Mouse (Mus musculus): Measurements from ENCODE around the gene Hmga2.

The Hmga2 gene

DNA sequence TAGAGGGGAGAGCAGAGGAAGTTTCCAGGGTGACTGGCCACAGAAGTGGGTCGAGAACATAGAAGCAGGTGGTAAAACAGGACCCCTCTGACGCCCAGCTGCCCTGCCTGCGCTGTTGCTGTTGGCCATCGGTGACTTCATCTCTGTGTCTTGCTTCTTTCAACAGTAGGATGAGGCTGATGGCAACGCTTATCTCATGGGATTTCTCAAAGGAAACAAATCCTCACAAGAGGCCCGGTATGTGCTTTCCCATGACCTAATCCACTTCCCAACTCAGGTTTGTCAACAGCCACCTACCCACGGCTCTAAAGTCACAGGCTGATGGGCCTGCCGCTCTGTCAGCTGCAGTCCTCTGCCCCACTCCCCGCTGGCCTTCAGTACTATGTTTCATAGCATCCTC, 52.3 kb downstream of the Hmga2 start:
- DNase-seq (ENCODE audit: extremely low spot score, low spot score) = no peak

DNA sequence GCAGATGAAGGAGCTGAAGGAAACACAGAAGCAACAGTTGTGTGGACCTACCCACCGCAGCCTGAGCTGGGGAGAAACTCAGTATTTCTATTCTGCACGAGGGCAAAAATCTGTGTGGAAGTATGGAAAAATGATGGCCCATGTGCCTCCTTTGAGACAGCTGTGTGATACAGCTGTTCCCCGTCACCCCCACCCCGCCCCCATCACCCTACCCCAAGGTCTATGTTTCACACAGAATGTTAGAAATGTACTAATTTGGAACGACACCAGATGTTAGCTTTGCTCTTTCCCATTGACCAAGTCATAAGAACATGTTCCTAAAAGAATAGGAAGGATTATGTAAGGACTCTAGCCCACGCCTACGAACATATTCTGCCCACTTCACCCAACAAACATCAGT, 53.0 kb downstream of the Hmga2 start:
- no peak for DNase-seq (ENCODE audit: extremely low spot score, low spot score)

DNA sequence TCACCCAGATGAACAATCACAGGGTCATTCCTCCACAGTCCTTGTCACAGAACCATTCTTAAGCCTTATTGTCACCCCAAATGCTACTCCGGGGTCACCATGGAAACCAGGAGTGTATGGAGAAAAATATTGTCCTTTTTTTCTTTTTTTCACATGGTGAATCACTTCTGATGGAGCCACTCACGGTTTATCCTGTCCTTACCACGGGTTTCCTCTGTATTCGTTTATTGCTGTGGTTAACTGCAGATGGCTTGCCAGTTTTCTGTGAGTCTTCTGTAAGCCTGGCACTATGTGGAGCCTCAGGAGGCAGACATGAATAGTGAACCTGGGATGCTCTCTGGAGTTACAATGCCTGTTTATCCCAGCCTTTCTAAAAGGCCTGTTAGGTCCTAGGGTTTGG, 53.4 kb downstream of the Hmga2 start:
- no peak for DNase-seq (ENCODE audit: extremely low spot score, low spot score)

DNA sequence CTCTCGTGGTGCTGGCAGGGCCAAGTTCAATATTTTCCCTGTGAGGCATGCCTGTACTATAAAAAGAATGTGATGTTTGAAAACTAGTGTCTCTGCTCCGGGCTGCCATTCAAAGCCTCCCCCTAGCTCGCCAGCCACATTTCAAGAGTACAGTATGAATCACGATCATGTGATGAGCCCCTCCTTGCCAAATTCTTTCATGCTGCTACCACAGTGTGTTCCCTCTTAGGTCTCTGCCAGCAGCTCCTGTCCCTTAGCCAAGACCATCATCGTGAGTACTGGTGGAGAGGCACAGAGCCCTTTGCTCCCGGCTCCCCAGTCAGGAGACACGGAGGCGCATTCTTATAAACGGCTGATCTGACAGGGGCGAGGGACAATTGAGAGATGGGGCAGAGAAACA, 54.2 kb downstream of the Hmga2 start:
- DNase-seq (ENCODE audit: extremely low spot score, low spot score) = no peak

DNA sequence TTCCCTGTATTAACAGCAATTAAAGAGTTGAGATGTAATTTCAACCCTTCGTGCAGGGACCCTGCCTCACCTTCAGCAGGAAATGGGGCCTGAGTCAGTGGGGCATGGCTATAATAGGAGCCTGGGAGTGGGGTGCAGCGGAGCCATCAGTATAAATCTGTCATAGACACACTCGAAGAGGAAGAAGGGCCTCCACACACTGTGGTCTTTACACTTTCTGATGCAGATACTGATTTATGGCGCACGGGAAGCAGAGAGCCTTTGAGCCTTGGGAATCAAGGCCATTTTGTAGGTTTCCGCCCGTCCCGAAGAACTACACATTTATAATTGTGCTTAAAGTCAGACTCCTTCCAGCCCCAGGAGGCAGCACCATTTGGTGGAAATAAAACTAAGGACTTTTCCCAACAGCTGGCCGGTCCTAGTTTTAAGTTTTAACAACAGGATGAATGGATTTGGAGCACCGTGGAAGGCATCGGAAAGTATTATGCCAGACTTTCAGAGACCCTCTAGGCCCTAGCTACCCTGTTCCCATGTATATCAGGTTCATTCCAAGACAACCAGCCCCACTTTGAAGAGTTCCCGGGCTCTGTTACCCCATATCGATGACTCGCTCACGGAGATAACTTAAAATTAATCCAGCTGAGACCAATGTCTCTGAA, 55.2 kb downstream of the Hmga2 start:
- peak; percentile 51 for DNase-seq (ENCODE audit: extremely low spot score, low spot score)

DNA sequence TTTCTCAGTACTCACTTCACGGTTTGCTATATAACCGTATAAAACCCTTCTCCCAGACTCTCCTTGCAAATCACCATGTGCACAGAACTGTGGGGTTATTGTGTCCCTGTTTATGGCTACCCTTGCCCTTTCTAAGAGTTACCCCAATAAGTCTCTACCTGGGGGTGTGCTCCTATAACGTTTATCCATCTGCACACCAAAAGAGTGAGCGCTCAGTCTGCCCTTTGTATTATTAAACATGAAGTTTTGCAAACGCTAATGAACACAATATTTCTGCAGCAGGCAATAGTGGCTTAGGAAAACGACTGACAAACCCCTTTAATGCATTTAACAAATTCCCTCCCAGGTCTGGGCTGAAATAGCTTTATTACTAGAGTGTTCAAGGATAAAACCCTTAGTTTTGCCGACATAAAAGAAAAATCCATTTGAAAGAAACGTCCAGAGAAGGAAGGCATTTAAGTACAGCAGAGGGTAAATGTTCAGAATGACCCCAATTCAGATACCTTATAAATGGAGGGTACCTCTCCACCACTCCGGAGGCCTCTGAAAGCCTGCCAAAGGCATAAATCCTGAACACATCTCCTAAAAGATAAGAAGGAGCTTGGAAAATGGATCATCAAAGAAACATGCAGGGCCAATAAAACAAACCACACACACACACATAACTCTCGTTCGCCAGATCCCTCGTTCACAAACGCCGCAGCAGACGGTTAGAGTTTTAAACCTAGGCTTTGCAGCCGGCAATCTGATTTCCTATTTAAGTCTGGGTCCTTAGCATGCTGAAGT, 57.3 kb downstream of the Hmga2 start:
- no peak for DNase-seq (ENCODE audit: extremely low spot score, low spot score)

DNA sequence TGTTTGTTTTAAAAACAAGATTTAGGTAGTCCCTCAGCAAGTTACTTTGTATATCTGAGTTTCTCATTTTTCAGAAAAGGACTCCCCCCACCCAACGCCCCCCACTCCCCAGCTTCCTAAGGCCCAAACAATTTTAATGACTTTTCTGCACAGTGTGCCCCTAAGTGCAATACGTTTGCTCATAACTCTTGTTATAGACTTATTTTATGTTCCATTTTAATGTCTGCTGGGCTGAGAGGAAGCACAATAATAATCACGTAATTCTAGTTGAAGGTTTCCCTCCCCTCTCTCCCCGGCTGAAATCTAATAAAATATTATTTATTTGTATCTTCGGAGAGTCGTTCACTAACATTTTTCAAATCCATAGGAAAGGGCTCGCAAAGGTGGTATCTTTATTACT, 58.1 kb downstream of the Hmga2 start:
- DNase-seq (ENCODE audit: extremely low spot score, low spot score) = no peak

DNA sequence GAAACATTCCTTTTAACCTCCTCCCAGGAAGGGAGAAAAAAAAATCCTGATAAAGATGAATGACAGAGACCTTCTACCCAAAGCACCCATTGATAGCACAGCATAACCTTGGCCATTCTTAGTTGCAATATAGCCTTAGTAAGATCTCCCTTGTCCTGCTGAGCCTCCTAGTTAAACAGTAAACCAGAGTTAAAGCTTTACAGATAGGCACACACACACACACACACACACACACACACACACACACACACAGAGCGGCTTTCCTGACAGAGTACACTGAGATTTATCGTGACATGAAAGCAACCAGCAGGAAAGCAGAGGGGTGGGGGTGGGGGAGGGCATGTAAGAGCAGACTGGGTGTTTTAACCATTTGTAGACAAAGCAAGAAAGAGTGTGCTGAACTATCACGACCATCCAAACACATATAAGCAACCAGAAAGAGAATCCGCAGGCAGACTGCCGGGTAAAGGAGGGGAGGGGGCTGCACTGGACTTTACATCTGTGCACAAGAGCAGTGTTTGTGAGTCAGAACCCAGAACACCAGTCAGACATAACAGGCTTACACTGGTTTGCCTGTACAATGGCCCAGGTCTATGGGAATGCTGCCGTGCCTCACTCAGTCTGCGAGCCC, 58.7 kb downstream of the Hmga2 start:
- peak; percentile 71 for DNase-seq (ENCODE audit: extremely low spot score, low spot score)

DNA sequence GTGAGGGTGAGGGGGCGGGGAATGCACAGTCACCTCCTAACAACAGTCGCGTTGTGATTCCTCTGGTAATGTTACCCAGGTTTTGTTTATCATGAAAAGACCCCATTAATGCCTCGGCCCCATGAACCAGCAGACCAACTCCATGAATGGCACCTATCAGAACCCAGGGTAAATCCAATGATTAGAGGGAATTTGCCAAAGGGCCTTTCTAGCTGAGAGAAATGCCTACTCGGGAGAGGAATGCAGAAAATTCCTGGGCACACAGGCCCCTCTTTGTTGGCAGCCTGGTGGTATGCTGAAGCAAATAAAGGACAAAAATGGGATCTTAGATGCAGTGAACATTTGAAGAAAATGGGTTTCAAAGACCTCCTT, 59.2 kb downstream of the Hmga2 start:
- no peak for DNase-seq (ENCODE audit: extremely low spot score, low spot score)

DNA sequence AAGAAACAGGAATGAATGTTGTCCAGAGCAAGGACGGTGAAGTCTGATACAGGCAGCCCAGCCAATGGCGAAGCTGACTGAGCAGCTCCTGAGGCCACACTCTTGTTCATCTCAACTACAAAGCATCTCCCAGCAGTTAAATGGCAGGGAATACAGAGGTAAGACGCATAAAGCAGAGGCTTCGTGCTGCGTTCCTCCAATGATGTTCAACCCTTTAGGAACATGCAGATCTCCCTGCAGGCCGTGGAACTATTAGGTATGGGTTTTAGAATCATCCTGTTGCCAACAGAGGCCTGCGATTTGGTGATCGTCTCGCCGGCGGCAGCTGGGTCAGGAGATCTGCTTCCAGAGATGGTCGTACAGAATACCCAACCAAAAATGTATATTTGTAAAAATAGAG, 59.6 kb downstream of the Hmga2 start:
- DNase-seq (ENCODE audit: extremely low spot score, low spot score) = no peak

DNA sequence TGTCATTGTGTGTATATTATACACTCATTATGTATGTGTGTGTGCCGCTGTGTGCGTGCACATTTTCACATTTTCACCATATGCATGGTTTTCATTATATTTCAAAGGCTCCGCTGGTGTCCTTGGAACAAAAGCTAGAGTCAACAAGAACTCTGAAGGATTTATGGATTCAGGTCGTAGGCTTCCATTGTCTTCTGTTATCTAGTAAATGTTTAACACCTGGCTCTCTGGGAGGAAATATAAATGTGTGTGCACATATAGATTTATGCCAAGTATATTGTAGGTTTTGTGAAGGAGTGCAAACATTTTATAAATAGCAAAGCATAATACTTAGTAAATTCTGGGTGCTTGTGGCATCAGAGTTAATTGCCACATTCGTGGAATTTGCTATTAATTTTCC, 64.1 kb downstream of the Hmga2 start:
- DNase-seq (ENCODE audit: extremely low spot score, low spot score) = no peak

DNA sequence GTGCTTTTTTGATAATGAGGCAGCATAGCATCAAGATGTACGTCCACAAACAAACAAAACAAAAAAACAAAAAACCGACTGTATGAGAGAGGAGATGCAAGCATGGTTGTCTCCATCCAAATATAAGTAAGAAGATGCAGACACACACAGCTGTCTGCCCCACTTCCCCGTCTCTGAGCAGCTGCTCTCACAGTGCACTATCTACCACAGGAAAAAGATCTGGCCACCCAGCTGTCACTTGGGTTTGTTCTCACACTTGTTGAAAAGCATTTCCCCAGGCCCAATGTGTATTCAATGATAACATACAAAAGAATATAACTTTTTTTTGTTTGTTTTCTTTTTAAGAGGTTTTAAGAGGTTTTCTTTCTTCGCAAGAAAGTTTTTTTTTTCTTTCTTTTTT, 65.3 kb downstream of the Hmga2 start:
- no peak for DNase-seq (ENCODE audit: extremely low spot score, low spot score)

DNA sequence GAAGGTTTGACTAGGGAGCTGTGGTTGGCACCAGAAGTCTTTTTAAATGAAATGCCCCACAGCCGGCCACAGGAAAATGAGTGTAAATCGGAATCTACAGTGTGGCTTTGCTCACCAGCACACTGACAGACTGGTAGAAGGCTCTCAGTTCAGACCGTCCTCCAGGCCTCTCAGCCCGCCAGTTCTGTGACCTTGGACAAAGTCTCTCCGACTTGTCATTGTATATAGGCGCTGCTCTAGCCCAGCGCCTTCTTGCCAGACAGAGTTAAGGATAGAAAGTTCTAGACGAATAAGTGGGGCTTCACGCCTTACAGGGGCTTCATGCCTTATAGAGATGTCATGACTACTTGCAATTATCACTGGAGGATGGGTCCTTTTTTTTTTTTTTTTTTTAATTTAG, 67.1 kb downstream of the Hmga2 start:
- DNase-seq (ENCODE audit: extremely low spot score, low spot score) = no peak

DNA sequence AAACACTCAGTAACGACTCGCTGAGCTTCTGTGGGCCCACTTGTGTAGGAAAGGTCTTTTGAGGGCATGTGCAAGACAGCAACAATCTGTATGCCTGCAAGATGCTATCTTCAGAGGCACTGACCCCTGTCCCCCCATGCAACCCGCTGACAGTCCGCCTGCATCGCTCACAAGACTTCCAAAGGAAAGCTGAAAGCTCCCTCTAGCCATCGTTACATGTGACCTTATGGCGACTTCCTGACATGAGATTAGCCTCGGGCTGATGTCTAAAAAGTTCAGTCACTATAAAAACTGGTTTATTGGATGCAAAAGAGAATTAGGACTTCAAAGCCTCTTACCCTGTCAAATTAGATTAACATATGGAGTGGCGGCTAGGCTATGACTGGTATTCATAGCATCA, 69.0 kb downstream of the Hmga2 start:
- DNase-seq (ENCODE audit: extremely low spot score, low spot score) = no peak

DNA sequence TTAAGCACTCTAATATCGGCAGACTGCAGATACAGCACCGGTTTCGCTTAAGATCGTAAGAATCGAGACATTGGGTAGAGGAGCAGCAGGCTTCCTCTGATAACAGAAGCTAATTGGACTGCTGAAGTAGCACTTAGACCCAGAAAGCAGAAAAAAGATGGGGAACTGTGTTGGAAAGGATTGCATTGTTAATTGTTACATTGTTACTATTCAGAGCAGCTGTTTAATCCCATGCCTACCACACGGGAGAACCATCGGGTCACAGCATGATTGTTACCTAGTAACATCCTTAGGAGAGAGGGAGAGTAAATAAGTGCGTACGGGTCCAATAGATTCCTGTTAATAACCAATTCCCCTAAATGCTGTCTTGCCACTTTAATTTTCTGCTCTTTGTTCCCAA, 70.2 kb downstream of the Hmga2 start:
- no peak for DNase-seq (ENCODE audit: extremely low spot score, low spot score)

DNA sequence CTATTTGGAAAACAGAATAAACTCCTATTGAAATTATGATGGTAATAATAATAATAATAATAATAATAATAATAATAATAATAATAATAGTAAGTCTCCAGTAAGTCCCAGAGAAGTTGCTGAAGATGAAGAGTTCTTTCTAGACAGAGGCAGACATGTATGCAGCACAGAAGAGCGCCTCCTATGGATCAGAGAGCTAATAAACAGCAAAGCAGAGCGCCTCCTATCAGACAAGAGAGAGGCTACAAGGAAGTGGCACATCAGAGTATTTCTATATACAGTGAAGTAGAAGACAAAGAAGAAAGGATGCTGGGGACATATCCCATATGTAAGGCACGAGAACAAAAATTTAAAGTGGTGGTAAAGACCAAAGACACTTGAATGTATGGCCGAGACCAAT, 70.9 kb downstream of the Hmga2 start:
- no peak for DNase-seq (ENCODE audit: extremely low spot score, low spot score)

DNA sequence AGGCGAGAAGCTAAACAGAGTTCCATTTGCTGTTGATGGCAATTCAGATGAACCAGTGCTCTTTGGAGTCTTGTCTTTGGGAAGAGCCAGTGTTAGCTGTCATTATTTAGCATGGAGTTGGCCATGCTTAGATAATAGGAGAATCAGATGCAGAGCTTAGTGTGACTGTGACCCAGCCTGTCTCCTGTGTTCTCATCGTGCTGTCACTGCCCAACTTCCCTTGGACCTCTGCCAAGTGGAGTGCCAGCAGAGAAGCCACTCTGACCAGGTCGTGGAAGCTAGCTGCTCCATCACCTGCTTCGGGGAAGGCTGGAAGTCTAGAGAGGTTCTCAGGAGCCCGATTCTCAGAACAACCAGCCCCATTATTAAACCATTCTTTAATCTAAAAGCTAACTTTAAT, 73.3 kb downstream of the Hmga2 start:
- DNase-seq (ENCODE audit: extremely low spot score, low spot score) = no peak

DNA sequence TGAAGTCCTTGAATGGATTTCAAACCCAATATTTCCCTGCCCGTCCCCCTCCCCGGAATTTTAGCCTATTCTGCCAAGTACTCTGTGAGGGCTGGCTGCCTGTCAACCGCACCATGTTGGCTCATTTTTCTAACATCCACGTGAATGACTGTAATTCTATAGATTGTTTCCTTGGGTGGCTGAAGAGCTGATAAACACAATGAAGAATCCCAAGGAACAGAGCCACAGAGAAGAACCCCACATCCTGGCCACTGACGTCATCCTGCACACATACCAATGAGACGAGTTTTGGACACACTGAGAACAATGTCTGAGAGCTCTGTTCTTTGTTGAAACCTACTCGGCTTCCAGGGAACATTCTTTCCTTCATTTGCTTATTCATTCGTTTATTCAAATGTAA, 74.5 kb downstream of the Hmga2 start:
- DNase-seq (ENCODE audit: extremely low spot score, low spot score) = no peak

DNA sequence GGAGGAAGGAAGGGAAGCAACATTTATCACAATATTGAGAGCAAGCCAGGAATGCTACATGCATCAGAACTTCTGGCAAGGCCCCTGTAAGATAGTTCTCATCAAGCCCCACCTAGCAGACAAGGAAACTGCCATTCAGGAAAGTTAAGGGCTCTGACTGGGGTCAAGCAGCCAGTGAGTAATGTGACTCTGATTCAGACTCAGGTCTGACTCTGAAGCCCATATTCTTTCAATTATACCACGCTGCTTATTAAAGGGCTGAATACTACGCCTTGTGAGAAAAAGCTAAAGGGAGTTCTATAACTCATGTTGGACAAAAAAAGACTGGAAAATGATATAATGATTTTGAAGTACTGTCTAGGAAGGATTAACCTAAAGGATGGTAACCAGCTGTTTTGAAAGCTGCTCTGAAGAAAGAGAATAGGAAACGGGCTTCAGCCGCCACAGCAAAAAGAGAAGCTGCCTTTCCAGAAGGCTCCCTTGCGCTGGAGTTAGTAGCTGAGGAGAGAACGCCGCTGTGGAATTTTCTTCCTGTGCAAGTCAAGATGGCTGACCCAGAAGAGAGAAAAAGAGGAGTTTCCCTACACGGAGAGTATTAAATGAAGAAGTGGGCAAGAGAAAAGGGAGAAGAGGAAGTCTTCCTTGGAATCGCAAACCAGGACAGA, 76.3 kb downstream of the Hmga2 start:
- no peak for DNase-seq (ENCODE audit: extremely low spot score, low spot score)

DNA sequence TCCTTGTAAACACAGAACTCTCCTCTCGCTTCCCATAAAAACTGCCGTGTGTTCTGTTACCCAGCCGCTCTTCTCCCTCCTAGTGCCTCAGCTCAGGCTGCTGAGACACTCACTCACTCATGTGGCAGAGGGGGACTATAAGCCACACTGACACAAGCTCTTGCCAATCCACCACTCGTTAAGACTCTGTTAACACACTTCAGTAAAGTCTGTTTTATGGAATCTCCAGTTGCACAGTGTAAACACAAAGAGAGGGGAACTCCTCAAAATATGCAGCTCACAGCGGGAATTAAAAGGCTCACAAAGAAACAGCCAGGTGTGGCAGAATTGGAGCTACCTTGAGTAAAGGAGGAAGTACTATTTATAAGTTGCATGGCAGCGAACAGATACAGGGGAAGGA, 77.5 kb downstream of the Hmga2 start:
- DNase-seq (ENCODE audit: extremely low spot score, low spot score) = no peak

DNA sequence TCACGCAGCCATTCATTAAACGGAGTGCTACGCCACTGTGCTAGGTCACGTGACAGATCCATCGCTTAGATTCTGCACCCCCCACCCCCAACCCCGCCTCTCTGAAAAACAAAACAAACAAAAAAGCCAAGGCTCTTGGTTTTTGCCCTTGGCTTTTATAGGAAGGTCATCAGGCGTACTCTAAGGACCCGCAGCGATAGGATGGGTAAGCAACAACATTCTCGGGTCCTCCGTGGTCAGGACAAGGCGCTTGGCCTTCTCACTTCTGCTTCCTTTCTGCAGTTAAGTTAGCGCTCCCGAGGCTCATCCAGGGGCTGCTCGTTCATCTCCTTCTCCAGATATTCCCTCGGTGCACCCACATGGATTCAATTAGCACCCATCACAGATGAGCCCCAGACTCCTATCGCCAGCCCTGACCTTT, 79.0 kb downstream of the Hmga2 start:
- DNase-seq (ENCODE audit: extremely low spot score, low spot score) = no peak

DNA sequence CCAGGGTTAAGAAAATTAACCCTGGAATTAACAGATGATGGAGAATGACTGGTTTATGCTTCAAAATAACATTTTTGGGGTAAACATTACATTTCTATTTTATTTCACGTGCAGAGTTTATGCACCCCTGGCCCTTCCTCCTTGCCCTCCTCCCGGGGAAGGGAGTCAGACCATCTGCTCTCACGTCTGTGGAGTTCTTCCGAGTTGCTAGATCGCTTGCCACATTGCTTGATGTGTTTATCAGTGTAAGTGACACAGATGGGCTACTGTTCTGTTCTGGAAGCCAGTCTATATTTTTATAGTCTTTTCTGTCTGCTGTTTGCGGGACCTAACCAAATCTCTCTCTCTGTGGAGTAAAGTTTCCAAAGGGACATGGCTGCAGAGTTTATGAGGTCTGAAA, 80.7 kb downstream of the Hmga2 start:
- no peak for DNase-seq (ENCODE audit: extremely low spot score, low spot score)

Measured in neural tube, embryonic 10.5 days (tissue).